In the genomic region with DNA sequence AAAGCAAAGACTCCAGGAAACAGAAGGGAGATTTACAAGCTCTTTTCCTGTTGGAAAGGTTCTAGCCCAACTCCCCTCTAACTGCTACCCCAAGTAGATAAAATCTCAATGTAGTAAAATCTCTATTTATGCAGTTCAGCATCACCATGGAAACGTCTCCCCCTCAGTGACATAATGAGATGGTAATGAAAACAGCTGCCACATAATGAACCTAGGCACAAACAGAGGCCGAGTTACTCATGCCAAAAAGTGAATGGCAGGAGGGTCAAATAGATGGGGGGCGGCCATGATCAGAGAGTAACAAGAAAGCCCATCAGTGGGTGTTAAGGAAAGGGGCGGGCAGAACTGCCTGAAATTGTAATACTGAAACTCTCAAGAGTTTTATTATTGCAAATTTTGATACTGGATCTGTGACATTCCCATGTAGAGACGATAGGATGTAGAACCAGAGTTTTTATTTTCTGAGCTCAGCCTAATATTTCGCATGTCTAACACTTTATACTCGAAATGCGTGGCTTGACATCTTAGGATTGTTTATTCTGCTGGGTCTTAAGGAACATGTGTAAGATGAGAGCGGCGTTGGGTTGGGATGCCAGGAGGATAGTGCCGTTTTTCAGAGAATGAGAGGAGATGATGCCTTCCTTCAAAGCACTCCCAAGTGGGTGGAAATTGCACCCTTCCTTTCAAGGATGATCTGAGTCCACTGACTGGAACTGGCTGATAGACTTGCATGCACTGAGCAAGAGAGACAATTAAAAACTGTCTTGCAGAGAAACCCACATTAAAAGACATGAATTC, we compare ENCODE assay signal across 10 mouse cellular contexts. TPM values are rescaled to one million over a fixed set of nuclear protein-coding genes. Genes with fewer than 3 reads are reported as not detected.
DNase-seq lines count a peak whose midpoint lies in the region; ATAC-seq lines count a peak whose summit lies in the region.
"Had no signal": no experiment of that assay in that cellular context is flagged by ENCODE, and none has a peak within 500 bp of the region (broad histone marks: within the 10 kb centered on the region; RNA-seq: fewer than 3 reads in every experiment).

No protein-coding gene starts in this region.

- H3K9ac ChIP-seq in kidney, embryonic 14.5 days (ENCODE audit: low read depth, low read length), result no peak overlapping the region

- 40% methylated on average over 11 of the region's 11 CpGs for WGBS in kidney, embryonic 14.5 days

- intact Hi-C loops in gastrocnemius, postnatal 36 days (cut with DNase I), result no loop called here

- no peaks in the 10 kb centered on the region for H3K36me3 ChIP-seq in kidney, embryonic 14.5 days (ENCODE audit: control insufficient read depth, insufficient read depth, low read length)

- ATAC-seq in kidney, embryonic 14.5 days (ENCODE audit: low FRiP score, low TSS enrichment), result peak; percentile 72; the same call in 1 of the 2 replicates

- DNase-seq in kidney, postnatal 25 days, result no peak
- peak; percentile 16 to 67 for DNase-seq in frontal cortex, adult 2 months (ENCODE audit: extremely low spot score in 1 of 2, low spot score in 1 of 2)
- peak; percentile 37 for DNase-seq in left cerebral cortex, adult 11 months (ENCODE audit: low spot score)
- peak; percentile 22 to 44 for DNase-seq in right cerebral cortex, adult 2 months (ENCODE audit: low spot score in 2 of 2)
- DNase-seq in thymus, adult 18-20 months, result no peak
- DNase-seq in gastrocnemius, postnatal 36 days, result no peak
- DNase-seq in c-Kit-positive CD71-positive TER-119-positive erythroid progenitor cells, embryonic 14.5 days (ENCODE audit: low spot score), result no peak

- no peak overlapping the region for H3K4me2 ChIP-seq in kidney, embryonic 14.5 days (replicated peaks; ENCODE audit: low read depth, low read length)

- H3K4me1 ChIP-seq in kidney, embryonic 14.5 days (ENCODE audit: control insufficient read depth, insufficient read depth, low read length), result no peaks in the 10 kb centered on the region

- no peak overlapping the region for H3K27ac ChIP-seq in kidney, embryonic 14.5 days (ENCODE audit: low read depth, low read length)

- no peaks in the 10 kb centered on the region for H3K9me3 ChIP-seq in kidney, embryonic 14.5 days (ENCODE audit: control insufficient read depth, low read length)

- H3K27me3 ChIP-seq in kidney, embryonic 14.5 days (ENCODE audit: control insufficient read depth, insufficient read depth, low read length), result no peaks in the 10 kb centered on the region

- no peak overlapping the region for H3K4me3 ChIP-seq in kidney, embryonic 14.5 days (ENCODE audit: low read length)

RNA-seq across cellular contexts. Expression of gene Prps1l1, which starts 24.0 kb away (rescaled TPM):
- polyA plus RNA-seq in kidney, embryonic 14.5 days (2014; fragmentation: Nextera tagmentation; extraction: Ambion mirVana), result not detected in 2 replicates
- not detected in 2 replicates for polyA plus RNA-seq in frontal cortex, adult 2 months (2012; rRNA removed)
- not detected for total RNA-seq in gastrocnemius, postnatal 36 days (2021)
- total RNA-seq: gastrocnemius, postnatal 4 days had no signal
- polyA plus RNA-seq: stomach, embryonic 14.5 days had no signal

RNA-seq across cellular contexts. Expression of gene Snx13, which starts 38.4 kb away (rescaled TPM):
- polyA plus RNA-seq in kidney, embryonic 14.5 days (2014; fragmentation: Nextera tagmentation; extraction: Ambion mirVana), result 13.9 and 23.5 TPM in 2 replicates
- 24.5 and 26.1 TPM in 2 replicates for polyA plus RNA-seq in frontal cortex, adult 2 months (2012; rRNA removed)
- 10 to 100 TPM; 38.6 to 42.4 TPM for total RNA-seq in gastrocnemius, postnatal 36 days (2021)

Comparison
In these comparisons a context has a peak if more than half of its experiments do, and no peak if none do; other contexts are left out.
1. DNase-seq: peak in frontal cortex, adult 2 months (2 of 2), left cerebral cortex, adult 11 months (single experiment) and right cerebral cortex, adult 2 months (2 of 2); none in kidney, postnatal 25 days (0 of 2), thymus, adult 18-20 months (0 of 2), gastrocnemius, postnatal 36 days (0 of 2) and c-Kit-positive CD71-positive TER-119-positive erythroid progenitor cells, embryonic 14.5 days (single experiment).